Mouse (Mus musculus): ENCODE results near the gene Gsg1. TPM values are rescaled to one million over a fixed set of nuclear protein-coding genes. Genes with fewer than 3 reads are reported as not detected.

Gene Gsg1
- polyA plus RNA-seq, 1 experiment from 2014 or later: not detected

DNA sequence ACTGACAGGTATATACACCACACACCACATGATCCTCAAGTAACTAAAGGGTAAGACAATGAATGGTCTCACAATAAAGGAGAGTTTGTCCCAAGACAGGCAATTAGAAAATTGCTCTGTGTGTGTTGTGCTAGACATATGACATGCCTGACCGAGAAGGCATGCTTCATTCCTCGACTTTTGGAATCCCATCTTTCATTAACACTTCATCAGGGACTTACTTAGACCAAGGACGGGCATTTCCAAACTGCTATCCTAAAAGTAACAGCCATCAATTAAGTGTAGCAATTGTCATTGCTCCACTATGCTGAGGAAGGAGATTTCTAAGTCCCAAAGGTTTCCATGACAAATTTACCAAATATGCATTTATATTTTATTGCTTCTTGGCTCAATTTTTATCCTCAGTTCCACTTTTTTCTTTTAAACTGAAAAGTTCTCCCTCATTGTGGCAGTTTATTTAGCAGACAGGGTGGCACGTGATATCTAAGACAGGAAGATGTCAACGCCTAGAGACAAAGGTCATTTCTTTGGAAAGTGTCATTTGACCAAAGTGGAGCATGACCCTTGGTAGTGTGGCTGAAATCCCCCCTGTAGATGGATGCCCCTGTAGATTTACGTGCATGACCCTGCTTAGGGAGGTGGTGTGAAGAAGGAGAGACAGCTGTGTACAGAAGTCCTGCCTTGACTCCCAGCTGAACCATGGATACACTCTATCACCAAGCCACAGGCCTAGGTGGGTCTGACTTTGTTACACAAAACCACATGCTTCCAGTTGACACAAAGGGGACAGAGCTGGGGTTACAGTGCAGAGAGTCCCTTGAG is 22.5 kb upstream of the Gsg1 start:
- no peak overlapping the region for H3K4me3 ChIP-seq
- WGBS: 80% methylated on average over 6 of the region's 6 CpGs
- no peak for ATAC-seq (replicated peaks)
- no peak overlapping the region for H3K9ac ChIP-seq
- no peak overlapping the region for H3K27ac ChIP-seq
- H3K4me2 ChIP-seq: no peak overlapping the region
- no peaks in the 10 kb centered on the region for H3K9me3 ChIP-seq
- H3K4me1 ChIP-seq: peaks cover 10% of the 10 kb centered on the region; the same call in 1 of the 2 replicates
- no peaks in the 10 kb centered on the region for H3K27me3 ChIP-seq (replicated peaks)
- H3K36me3 ChIP-seq (replicated peaks): no peaks in the 10 kb centered on the region

DNA sequence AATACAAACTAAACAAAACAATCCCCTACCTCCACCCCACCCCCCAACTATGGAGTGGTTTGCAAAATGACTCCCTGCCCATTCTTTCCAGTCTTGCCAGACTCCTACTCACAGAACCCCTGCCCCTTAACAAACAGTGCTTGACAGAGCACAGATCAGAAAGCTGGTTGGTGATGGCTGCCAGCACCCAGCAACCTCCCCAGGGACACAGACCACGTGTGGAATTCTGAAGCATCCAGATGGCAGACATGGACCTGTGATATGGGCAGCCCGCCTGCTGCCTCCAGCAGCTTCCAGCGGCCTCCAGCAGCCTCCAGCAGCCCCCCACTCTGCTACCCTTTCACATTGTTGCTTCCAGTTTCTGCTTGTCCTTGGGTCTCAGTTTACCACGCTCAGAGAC is 21.1 kb upstream of the Gsg1 start:
- 71% methylated on average over 4 of the region's 4 CpGs for WGBS
- Histone ChIP-seq H3K9me3 (no peaks in the 10 kb centered on the region), H3K4me1 (peaks cover 10% of the 10 kb centered on the region; the same call in 1 of the 2 replicates)

GRCm38 (mm10) chr6:135273066-135273465 is 18.9 kb upstream of the Gsg1 start:
- ATAC-seq (replicated peaks): no peak
- no peak overlapping the region for H3K9ac ChIP-seq
- no peak overlapping the region for H3K4me2 ChIP-seq
- WGBS: 90% methylated on average over 6 of the region's 6 CpGs
- no peak overlapping the region for H3K27ac ChIP-seq
- no peak overlapping the region for H3K4me3 ChIP-seq
- no peaks in the 10 kb centered on the region for H3K36me3 ChIP-seq (replicated peaks)
- H3K4me1 ChIP-seq: peaks cover 4% of the 10 kb centered on the region; the same call in 1 of the 2 replicates
- no peaks in the 10 kb centered on the region for H3K27me3 ChIP-seq (replicated peaks)
- H3K9me3 ChIP-seq: no peaks in the 10 kb centered on the region

More for the DNA sequence above, 21.1 kb upstream of the Gsg1 start:
- Histone ChIP-seq H3K4me3 (no peak overlapping the region), H3K9ac (no peak overlapping the region), H3K27me3 (replicated peaks) (no peaks in the 10 kb centered on the region), H3K36me3 (replicated peaks) (no peaks in the 10 kb centered on the region), H3K4me2 (no peak overlapping the region), H3K27ac (no peak overlapping the region)
- no peak for ATAC-seq (replicated peaks)

DNA sequence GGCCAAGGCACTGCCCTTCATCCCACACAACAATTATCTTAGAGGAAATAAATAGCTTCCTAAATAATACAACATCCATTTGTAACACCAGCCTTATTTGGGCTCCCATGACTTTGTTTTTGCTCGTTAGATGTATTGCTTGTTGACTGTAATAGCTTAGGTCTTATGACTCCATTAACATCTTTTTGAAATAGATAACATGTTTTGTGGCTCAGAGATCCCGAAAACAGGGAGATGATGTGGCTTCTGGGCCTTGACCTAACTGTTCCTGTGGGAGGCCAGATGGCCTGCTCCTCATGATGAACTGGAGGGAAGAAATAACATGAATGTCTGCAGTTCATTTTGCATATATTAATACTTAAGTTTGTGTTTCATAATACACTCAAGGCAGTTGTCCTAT is 17.6 kb upstream of the Gsg1 start:
- Histone ChIP-seq H3K4me3 (no peak overlapping the region), H3K9ac (no peak overlapping the region), H3K36me3 (replicated peaks) (no peaks in the 10 kb centered on the region), H3K27me3 (replicated peaks) (no peaks in the 10 kb centered on the region), H3K4me1 (peaks cover 4% of the 10 kb centered on the region; the same call in 1 of the 2 replicates), H3K4me2 (no peak overlapping the region), H3K9me3 (no peaks in the 10 kb centered on the region), H3K27ac (no peak overlapping the region)
- no peak for ATAC-seq (replicated peaks)
- 66% methylated on average over 2 of the region's 2 CpGs for WGBS

- Histone ChIP-seq H3K27ac (no peak overlapping the region), H3K4me2 (no peak overlapping the region), H3K27me3 (replicated peaks) (no peaks in the 10 kb centered on the region), H3K36me3 (replicated peaks) (no peaks in the 10 kb centered on the region), H3K4me1 (peaks cover 4% of the 10 kb centered on the region; the same call in 1 of the 2 replicates), H3K4me3 (no peak overlapping the region), H3K9me3 (no peaks in the 10 kb centered on the region), H3K9ac (no peak overlapping the region)
- ATAC-seq (replicated peaks): 0 out of 2 replicates have a peak, but pooled peaks have one; percentile 37
- 23% methylated on average over 6 of the region's 6 CpGs for WGBS
Observed at GRCm38 (mm10) chr6:135269626-135270025, 15.5 kb upstream of the Gsg1 start.

GRCm38 (mm10) chr6:135268392-135268791 is 14.2 kb upstream of the Gsg1 start:
- no peak for ATAC-seq (replicated peaks)
- no peaks in the 10 kb centered on the region for H3K36me3 ChIP-seq (replicated peaks)
- no peak overlapping the region for H3K4me3 ChIP-seq
- H3K4me2 ChIP-seq: no peak overlapping the region
- no peak overlapping the region for H3K27ac ChIP-seq
- H3K9ac ChIP-seq: no peak overlapping the region
- no peaks in the 10 kb centered on the region for H3K27me3 ChIP-seq (replicated peaks)
- H3K9me3 ChIP-seq: no peaks in the 10 kb centered on the region
- peaks cover 4% of the 10 kb centered on the region; the same call in 1 of the 2 replicates for H3K4me1 ChIP-seq

DNA sequence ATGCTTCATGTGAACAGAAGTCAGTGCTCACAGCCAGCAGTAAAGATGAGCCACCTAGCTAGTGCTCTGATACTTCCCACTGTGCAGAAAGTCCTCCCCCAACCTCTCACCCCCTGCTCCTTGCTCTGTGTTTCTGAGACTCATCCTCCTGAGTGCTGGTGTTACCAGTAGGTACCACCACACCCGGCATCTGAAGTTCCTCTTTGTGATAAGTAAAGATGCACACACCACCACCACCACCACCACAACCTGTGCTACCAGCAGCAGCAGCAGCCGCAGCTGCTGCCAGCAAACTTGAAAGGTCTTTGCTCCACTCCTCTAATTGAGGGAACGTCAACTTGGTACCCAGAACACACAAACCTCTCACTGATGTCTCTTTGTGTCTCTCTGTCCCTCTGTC is 13.1 kb upstream of the Gsg1 start:
- H3K4me3 ChIP-seq: no peak overlapping the region
- WGBS: 86% methylated on average over 3 of the region's 3 CpGs
- no peak overlapping the region for H3K27ac ChIP-seq
- no peaks in the 10 kb centered on the region for H3K36me3 ChIP-seq (replicated peaks)
- H3K9ac ChIP-seq: no peak overlapping the region
- no peaks in the 10 kb centered on the region for H3K27me3 ChIP-seq (replicated peaks)
- ATAC-seq (replicated peaks): no peak
- H3K4me2 ChIP-seq: no peak overlapping the region
- H3K9me3 ChIP-seq: no peaks in the 10 kb centered on the region
- H3K4me1 ChIP-seq: peaks cover 4% of the 10 kb centered on the region; the same call in 1 of the 2 replicates

DNA sequence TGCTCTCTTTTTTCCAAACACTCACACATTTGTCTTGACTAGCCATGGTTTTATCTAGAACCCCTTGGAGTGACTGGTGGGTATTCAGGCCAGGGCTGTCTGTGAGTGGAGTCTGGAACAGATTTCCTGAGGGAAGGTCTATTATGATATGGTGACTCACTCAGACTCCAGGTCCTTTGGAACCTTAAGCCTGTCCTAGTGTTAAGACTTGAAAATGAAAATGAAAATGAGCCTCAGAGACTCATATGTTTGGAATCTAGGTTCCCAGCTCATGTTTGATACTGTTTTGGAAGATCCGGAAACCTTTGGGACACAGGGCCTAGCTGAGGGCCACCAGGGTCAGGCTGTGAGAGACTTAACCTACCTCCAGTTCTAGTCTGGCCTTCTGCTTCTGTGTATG is 11.9 kb upstream of the Gsg1 start:
- peaks cover 2% of the 10 kb centered on the region; the same call in 1 of the 2 replicates for H3K4me1 ChIP-seq
- no peaks in the 10 kb centered on the region for H3K27me3 ChIP-seq (replicated peaks)
- H3K36me3 ChIP-seq (replicated peaks): no peaks in the 10 kb centered on the region
- H3K27ac ChIP-seq: no peak overlapping the region
- no peak overlapping the region for H3K4me3 ChIP-seq
- no peak overlapping the region for H3K9ac ChIP-seq
- H3K9me3 ChIP-seq: no peaks in the 10 kb centered on the region
- H3K4me2 ChIP-seq: no peak overlapping the region
- 94% methylated on average over 1 of the region's 1 CpGs for WGBS
- no peak for ATAC-seq (replicated peaks)

DNA sequence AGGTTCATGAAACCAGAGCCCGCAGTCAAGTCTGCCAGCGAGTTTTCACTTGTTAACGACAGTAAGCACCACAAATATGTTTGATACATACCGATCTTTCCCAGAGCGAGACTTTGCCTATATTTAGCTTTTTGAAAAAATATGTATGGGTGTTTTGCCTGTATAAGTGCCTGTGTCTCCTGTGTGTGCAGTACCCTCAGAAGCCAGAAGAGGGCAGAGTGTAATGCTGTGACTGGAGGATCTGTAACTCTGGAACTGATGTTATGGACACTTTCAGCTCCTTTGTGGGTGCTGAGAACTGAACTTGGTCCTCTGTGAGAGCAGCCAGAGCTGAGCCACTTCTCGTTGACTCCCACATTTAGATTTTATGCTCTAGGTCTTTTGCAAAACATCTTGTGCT is 10.0 kb upstream of the Gsg1 start:
- Histone ChIP-seq H3K9me3 (no peaks in the 10 kb centered on the region), H3K9ac (no peak overlapping the region), H3K36me3 (replicated peaks) (no peaks in the 10 kb centered on the region), H3K4me1 (no peaks in the 10 kb centered on the region), H3K4me3 (no peak overlapping the region), H3K27me3 (replicated peaks) (no peaks in the 10 kb centered on the region), H3K27ac (no peak overlapping the region), H3K4me2 (no peak overlapping the region)
- ATAC-seq (replicated peaks): no peak
- WGBS: 95% methylated on average over 6 of the region's 6 CpGs

DNA sequence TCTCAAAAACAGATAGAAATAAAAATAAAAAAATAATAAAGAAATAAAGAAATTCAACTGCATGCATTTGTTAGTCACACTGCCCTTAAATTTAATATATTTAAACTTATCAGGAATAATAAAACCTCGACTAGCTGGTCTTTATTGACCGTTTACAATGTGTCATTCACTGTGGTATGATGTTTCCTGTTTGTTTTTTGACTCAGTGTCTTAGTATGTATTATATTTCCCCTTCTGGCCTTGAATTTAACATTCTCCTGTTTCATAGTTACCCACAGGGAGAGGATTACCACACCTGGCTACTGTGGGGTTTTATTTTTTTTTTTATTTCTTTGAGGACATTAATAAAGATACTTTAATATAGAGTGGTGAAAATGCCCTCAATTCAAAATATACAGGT is 8.4 kb upstream of the Gsg1 start:
- Histone ChIP-seq H3K9ac (no peak overlapping the region), H3K36me3 (replicated peaks) (no peaks in the 10 kb centered on the region), H3K4me1 (no peaks in the 10 kb centered on the region), H3K4me2 (no peak overlapping the region), H3K27ac (no peak overlapping the region), H3K4me3 (no peak overlapping the region), H3K27me3 (replicated peaks) (no peaks in the 10 kb centered on the region), H3K9me3 (no peaks in the 10 kb centered on the region)
- ATAC-seq (replicated peaks): no peak
- WGBS: 81% methylated on average over 2 of the region's 2 CpGs

DNA sequence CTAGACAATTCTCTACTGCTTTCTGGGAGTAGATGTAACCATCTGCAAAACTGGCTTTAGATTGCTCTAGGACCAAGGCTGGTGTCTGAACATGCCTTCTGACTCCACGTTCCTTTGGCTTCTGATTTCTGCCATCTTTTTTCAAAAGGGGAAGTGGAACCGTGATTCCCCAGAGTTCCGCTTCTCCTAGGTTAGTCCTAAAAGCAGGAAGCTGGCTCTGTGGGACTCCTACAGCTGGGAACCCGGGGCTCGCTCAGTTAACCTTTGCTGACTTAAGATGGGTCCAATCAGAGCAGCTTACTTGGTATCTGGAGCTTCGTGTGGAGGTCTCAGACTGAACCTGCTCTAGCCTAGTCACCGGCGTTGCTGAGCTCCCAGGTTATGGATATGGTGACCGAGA is 7.0 kb upstream of the Gsg1 start:
- ATAC-seq (replicated peaks): no peak
- H3K4me3 ChIP-seq: no peak overlapping the region
- H3K27ac ChIP-seq: no peak overlapping the region
- H3K9ac ChIP-seq: no peak overlapping the region
- no peaks in the 10 kb centered on the region for H3K4me1 ChIP-seq
- no peaks in the 10 kb centered on the region for H3K9me3 ChIP-seq
- WGBS: 93% methylated on average over 9 of the region's 9 CpGs
- H3K36me3 ChIP-seq (replicated peaks): no peaks in the 10 kb centered on the region
- no peak overlapping the region for H3K4me2 ChIP-seq
- H3K27me3 ChIP-seq (replicated peaks): no peaks in the 10 kb centered on the region

GRCm38 (mm10) chr6:135260435-135260834 is 6.3 kb upstream of the Gsg1 start:
- Histone ChIP-seq H3K27ac (no peak overlapping the region), H3K36me3 (replicated peaks) (no peaks in the 10 kb centered on the region)
- WGBS: 93% methylated on average over 6 of the region's 6 CpGs

GRCm38 (mm10) chr6:135252728-135253077 is 1.4 kb downstream of the Gsg1 start:
- Histone ChIP-seq H3K4me2 (peak overlapping the region; percentile 44), H3K4me3 (peak overlapping the region; percentile 8; the same call in 1 of the 2 replicates), H3K36me3 (replicated peaks) (no peaks in the 10 kb centered on the region), H3K27me3 (replicated peaks) (no peaks in the 10 kb centered on the region), H3K4me1 (peaks cover 17% of the 10 kb centered on the region), H3K27ac (peak overlapping the region; percentile 62; the same call in 1 of the 2 replicates), H3K9me3 (no peaks in the 10 kb centered on the region), H3K9ac (0 out of 2 replicates have a peak overlapping the region, but pooled peaks have one; percentile 14)
- ATAC-seq (replicated peaks): peak; percentile 87
- 3% methylated on average over 16 of the region's 16 CpGs for WGBS

More at GRCm38 (mm10) chr6:135260435-135260834, 6.3 kb upstream of the Gsg1 start:
- Histone ChIP-seq H3K9me3 (no peaks in the 10 kb centered on the region), H3K9ac (no peak overlapping the region), H3K4me3 (no peak overlapping the region), H3K4me2 (no peak overlapping the region), H3K27me3 (replicated peaks) (no peaks in the 10 kb centered on the region), H3K4me1 (no peaks in the 10 kb centered on the region)
- ATAC-seq (replicated peaks): no peak
